Mouse (Mus musculus) forebrain, postnatal 0 days (tissue): ENCODE results near the gene Urah. TPM values are rescaled to one million over a fixed set of nuclear protein-coding genes. Genes with fewer than 3 reads are reported as not detected.

Experiments used
- ATAC-seq: fragments of 200-750 bp; cut with Nextera tagmentation; 2 replicates; pipeline ENCODE4 v1.8.0; 2017; ENCODE audit warnings: mild to moderate bottlenecking, moderate library complexity
- DNase-seq: peaks from one replicate; pipeline ENCODE4 v3.0.0-alpha.2; 2015
- H3K27ac ChIP-seq: fragments of 300-500 bp; sonication (generic); 2 replicates; pipeline ENCODE4 v1.5.1; 2014; ENCODE audit warnings: low read depth, mild to moderate bottlenecking, antibody characterized with exemption, low read length, moderate library complexity, mixed read lengths
- H3K27me3 ChIP-seq: fragments of 300-500 bp; sonication (generic); 2 replicates; pipeline ENCODE4 v1.6.1; 2014; ENCODE audit warnings: mild to moderate bottlenecking, low read length, mixed read lengths; ENCODE audit not compliant: insufficient read depth
- H3K36me3 ChIP-seq: fragments of 300-500 bp; sonication (generic); 2 replicates; pipeline ENCODE4 v1.6.1; 2014; ENCODE audit warnings: mild to moderate bottlenecking, moderate library complexity; ENCODE audit not compliant: insufficient read depth
- H3K4me1 ChIP-seq: fragments of 300-500 bp; sonication (generic); 2 replicates; pipeline ENCODE4 v1.6.1; 2014; ENCODE audit warnings: antibody characterized with exemption; ENCODE audit not compliant: insufficient read depth
- H3K4me2 ChIP-seq: fragments of 300-500 bp; sonication (generic); 2 replicates; pipeline ENCODE4 v1.6.1; 2014; ENCODE audit warnings: low read depth, mild to moderate bottlenecking, moderate library complexity
- H3K4me3 ChIP-seq: fragments of 300-500 bp; sonication (generic); 2 replicates; pipeline ENCODE4 v1.5.1; 2014; ENCODE audit warnings: low read depth, low read length, mixed read lengths
- H3K9ac ChIP-seq: fragments of 300-500 bp; sonication (generic); 2 replicates; pipeline ENCODE4 v1.6.1; 2014; ENCODE audit warnings: mild to moderate bottlenecking
- H3K9me3 ChIP-seq: fragments of 300-500 bp; sonication (generic); 2 replicates; pipeline ENCODE4 v1.6.1; 2016; ENCODE audit warnings: low read length
- CTCF ChIP-seq: sonication (generic); IDR thresholded peaks from 2 replicates; pipeline ENCODE4 v1.5.1; 2016; ENCODE audit warnings: antibody characterized with exemption, control low read depth, low read depth
- WGBS: fragments of 180-500 bp; shearing (Covaris S2); extraction: QIAGEN DNeasy Blood & Tissue Kit; methylation state at CpG from one replicate; pipeline ENCODE4 v1.1.7; 2014; 5-methylcytosine and 5-hydroxymethylcytosine counted together
- polyA plus RNA-seq: library from polyadenylated mRNA; unstranded; fragments of >200 nt; fragmentation: Nextera tagmentation; extraction: Ambion mirVana; gene quantifications from 2 replicates; pipeline ENCODE4 v1.2.1, GENCODE M21; 2015
- total RNA-seq: library from RNA; depleted of rRNA; stranded (reverse); fragments of >200 nt; gene quantifications from 2 replicates; pipeline ENCODE4 v1.2.3, GENCODE M21; 2014

Gene Urah
- total and polyA plus RNA-seq, 2 experiments from 2014 or later, result 0.64 TPM; not detected in 1

DNA sequence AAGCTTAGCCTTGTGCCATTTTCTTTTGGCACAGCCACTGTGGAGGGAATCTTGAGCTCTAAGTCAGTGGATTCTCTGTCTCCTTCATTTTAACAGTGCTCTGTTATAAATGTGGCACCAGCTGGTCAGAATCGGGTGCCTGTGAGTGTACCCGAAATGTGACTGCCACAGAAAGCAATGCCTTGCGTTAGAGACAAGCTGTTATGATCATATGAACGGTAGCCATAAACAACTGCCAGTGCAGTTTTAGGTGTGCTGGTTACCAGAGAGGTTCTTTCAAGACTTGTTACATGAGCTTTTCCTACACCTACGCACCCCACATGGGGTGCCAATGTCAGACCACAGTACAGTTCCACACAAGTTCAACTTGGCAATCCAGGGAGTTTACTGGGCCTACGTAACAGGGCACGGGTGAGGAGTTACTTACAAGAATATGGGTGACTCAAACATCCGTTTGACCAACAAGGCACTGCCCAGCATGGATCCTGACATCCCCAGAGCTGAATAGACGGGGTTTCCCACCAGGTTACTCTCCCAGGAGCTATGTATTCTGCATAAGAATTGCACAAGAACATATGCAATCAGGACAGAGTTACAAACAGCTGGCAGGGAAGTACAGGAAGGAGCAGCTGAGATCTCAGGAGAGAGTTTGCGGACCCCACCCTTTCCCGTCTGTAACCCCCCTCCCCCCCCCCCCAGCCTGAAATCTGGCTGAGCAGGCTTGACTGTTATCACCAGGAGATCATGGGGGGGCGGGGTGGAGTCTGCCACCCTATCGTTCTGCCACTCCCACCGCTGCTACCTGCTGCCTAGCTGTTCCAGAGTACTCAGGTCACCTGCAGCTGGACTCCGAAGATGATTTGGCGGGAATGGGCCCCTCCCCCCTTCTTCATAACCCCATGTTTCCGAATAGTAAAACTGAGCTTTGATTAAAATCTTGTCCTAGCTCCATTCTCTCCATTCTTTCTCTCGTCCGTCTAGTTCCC lies 6.2 kb downstream of the Urah start:
- no peak for TF ChIP-seq CTCF
- Histone ChIP-seq H3K36me3 (no peaks in the 10 kb centered on the region), H3K27ac (no peak overlapping the region), H3K9me3 (no peaks in the 10 kb centered on the region), H3K27me3 (no peaks in the 10 kb centered on the region; the same call in 1 of the 2 replicates), H3K4me3 (no peak overlapping the region), H3K4me2 (no peak overlapping the region), H3K4me1 (no peaks in the 10 kb centered on the region), H3K9ac (no peak overlapping the region)
- 42% methylated on average over 19 of the region's 19 CpGs for WGBS
- DNase-seq (no peak), ATAC-seq (no peak)

DNA sequence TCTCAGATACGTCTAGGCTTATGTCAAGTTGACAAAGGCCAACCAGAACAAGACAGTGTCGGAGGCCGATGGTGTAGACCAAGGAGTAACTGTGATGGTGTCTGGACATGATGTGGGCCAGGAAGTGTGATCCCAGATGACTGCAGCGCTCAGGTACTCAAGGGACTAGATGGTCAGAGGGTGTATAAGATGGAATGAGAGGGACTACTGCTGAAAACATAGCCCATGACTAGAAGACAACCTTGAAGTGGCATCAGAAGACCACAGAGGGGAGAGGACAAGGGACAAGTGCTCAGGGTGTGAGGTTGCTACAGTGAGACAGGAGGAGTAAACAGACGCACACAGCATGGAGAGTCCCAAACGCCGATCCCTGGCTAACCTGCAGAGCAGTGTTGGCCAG lies 9.0 kb downstream of the Urah start:
- DNase-seq (no peak), ATAC-seq (no peak)
- Histone ChIP-seq H3K9ac (no peak overlapping the region), H3K36me3 (no peaks in the 10 kb centered on the region), H3K4me1 (no peaks in the 10 kb centered on the region), H3K9me3 (no peaks in the 10 kb centered on the region), H3K4me2 (no peak overlapping the region), H3K4me3 (no peak overlapping the region), H3K27me3 (no peaks in the 10 kb centered on the region; the same call in 1 of the 2 replicates), H3K27ac (no peak overlapping the region)
- TF ChIP-seq CTCF, result no peak
- WGBS, result 80% methylated on average over 7 of the region's 7 CpGs

DNA sequence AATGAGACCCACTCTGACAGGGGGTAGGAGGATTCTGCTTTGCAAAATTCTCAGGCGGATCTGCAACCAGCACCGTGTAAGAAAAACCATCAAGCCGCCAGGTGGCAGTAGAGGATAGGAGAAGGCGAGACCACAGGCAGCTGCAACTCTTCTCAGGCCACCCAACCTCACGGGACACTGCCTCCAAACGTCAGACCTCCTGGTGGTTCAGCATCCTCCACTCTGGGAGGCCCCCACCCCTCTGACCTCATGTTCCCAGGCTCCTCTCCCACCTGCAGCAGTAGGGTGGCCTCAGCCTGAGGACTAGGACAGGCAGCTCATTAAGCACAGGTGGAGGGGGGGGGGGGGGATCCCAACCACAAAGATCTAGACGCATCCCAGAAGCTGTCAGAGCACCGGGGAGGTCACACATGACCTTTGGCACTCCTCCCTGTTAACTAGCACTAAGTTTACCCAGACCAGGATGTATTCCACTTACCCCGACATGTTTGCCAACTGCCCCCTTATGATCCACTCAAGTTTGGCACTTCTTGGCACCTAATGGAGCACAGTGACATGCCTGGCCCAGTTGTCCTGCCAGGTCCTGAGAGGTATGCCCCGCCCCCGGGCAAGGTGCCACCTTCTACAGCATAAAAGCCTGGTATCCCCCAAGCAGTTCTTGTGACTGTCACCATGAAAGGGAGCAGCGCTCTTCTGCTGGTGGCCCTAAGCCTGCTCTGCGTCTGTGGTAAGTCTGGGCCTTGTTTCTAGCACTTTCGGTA lies 10.3 kb downstream of the Urah start, which contains the start of gene Scgb1c1:
TSS of gene Scgb1c1 (plus strand) at position 643 of the 761 bp plus-strand sequence.
- Histone ChIP-seq H3K27me3 (no peaks in the 10 kb centered on the region), H3K36me3 (no peaks in the 10 kb centered on the region; the same call in 1 of the 2 replicates), H3K4me3 (no peak within 1 kb of the TSS), H3K4me1 (no peaks in the 10 kb centered on the region), H3K4me2 (no peak within 1 kb of the TSS), H3K9me3 (no peaks in the 10 kb centered on the region), H3K27ac (no peak within 1 kb of the TSS), H3K9ac (no peak within 1 kb of the TSS)
- TF ChIP-seq CTCF, result peak; percentile 87
- ATAC-seq, result peak; percentile 94
- peak; percentile 88 for DNase-seq
- WGBS, result 27% methylated on average over 14 of the region's 14 CpGs

DNA sequence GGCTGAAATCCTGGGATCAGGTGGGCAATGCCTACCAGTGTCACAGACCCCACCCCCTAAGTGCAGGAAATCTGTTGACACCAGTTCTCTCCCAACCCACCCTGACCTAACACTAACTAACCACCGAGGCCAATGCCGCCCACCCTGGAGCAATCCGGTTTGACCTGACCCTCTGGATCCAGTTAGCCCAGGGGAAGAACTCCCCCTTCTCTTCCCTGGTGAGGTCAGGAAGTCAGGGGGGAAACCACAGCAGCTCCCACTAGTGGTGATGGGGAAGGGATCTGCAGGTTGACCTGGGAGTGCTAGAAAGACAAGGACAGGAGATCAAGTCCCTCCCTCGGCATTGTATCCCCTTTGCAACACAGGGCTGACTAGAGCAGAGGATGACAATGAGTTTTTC lies 10.9 kb downstream of the Urah start:
- no peak for ATAC-seq
- WGBS, result 64% methylated on average over 4 of the region's 4 CpGs

DNA sequence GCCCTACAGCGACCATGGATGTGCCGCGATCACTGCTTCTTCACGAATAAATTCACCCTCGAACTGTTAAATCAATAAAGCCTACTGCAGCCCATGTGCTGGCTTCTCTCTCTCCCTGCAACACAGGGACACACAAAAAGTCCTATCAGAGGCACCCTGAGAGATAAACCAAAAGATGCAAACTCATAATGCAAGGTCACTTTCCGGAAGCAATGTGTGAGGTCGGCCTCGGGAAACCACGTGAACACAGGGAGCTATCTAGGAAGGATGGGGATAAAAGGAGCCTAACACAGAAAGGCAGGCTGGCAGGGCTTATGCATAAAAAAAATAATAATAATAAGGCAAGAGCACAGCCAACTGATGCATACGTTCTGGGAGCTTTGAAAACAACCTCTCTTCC lies 11.9 kb downstream of the Urah start:
- Histone ChIP-seq H3K4me3 (no peak overlapping the region), H3K36me3 (peaks cover 4% of the 10 kb centered on the region; the same call in 1 of the 2 replicates), H3K27me3 (no peaks in the 10 kb centered on the region), H3K9me3 (no peaks in the 10 kb centered on the region), H3K27ac (no peak overlapping the region), H3K4me2 (no peak overlapping the region), H3K4me1 (no peaks in the 10 kb centered on the region), H3K9ac (no peak overlapping the region)
- WGBS, result 86% methylated on average over 10 of the region's 10 CpGs
- DNase-seq (no peak), ATAC-seq (no peak)
- no peak for TF ChIP-seq CTCF

More for the DNA sequence above, 10.9 kb downstream of the Urah start:
- H3K36me3 ChIP-seq, result no peaks in the 10 kb centered on the region; the same call in 1 of the 2 replicates
- H3K27ac ChIP-seq, result no peak overlapping the region
- no peak overlapping the region for H3K4me3 ChIP-seq
- H3K4me2 ChIP-seq, result no peak overlapping the region
- H3K9me3 ChIP-seq, result no peaks in the 10 kb centered on the region
- no peaks in the 10 kb centered on the region for H3K27me3 ChIP-seq
- TF ChIP-seq CTCF, result peak; percentile 21; the same call in 1 of the 2 replicates
- DNase-seq, result no peak
- H3K9ac ChIP-seq, result no peak overlapping the region
- H3K4me1 ChIP-seq, result no peaks in the 10 kb centered on the region

DNA sequence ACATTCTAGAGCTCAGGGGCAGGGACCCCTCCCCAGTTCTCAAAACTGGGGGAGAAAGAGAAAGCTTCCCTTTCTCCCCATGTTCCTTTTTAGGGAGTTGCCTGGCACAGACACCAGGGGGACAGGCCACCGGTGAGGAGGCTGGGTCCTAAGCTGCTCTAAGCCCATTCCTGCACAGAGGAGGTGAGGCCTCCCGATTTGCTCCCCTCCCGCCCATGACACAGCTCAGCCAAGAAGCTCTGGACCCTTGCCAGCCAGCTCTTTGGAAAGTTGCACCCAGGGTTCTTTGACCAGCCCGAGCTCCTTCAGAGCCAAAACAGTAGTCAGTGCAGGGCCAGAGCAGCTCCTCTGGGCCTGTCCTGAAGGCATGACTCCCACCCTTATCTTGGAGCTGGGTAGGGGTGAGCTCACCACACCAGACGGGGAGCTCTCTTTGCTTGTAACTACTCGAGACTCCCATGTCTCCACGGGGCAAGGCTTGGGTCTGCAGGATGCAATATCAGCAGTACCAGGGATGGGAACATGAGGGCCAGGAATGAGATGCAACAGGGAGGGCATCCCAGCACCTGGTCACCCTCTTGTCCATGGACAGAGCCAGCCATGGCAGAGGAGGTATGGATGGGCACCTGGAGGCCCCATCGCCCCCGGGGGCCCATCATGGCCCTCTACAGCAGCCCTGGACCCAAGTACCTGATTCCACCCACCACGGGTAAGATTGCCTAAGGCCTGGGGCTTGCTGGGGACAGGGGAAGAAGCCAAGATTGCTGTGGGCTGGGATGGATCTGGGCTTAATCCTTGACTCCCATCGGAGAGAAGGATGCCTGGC lies 13.2 kb downstream of the Urah start, which contains the start of gene Odf3:
TSS of gene Odf3 (plus strand) at position 51 of the 826 bp plus-strand sequence.
- Histone ChIP-seq H3K4me2 (no peak within 1 kb of the TSS), H3K27ac (no peak within 1 kb of the TSS), H3K9ac (no peak within 1 kb of the TSS), H3K4me1 (no peaks in the 10 kb centered on the region), H3K4me3 (no peak within 1 kb of the TSS), H3K27me3 (no peaks in the 10 kb centered on the region), H3K36me3 (peaks cover 16% of the 10 kb centered on the region), H3K9me3 (no peaks in the 10 kb centered on the region)
- no peak for TF ChIP-seq CTCF
- 55% methylated on average over 11 of the region's 11 CpGs for WGBS
- no peak for ATAC-seq
- DNase-seq, result peak; percentile 27
